Mouse (Mus musculus) lung, postnatal 14 days (tissue): ENCODE data around the gene Krt88.

Experiments used
- DNase-seq: peaks from one replicate; pipeline ENCODE4 v3.0.0; 2021

Gene Krt88

GRCm38 (mm10) chr15:101447444-101447843, at the start of gene Krt88:
Gene Krt88, plus strand, starts transcription at chr15:101447744.
- no peak for DNase-seq

GRCm38 (mm10) chr15:101398269-101398668, 49.3 kb upstream of the Krt88 start:
- peak; percentile 64 for DNase-seq

- peak; percentile 67 for DNase-seq
Observed at GRCm38 (mm10) chr15:101410775-101411174, 36.8 kb upstream of the Krt88 start, which contains the start of gene Krt7. Gene Krt7, plus strand, starts transcription at chr15:101411043.

GRCm38 (mm10) chr15:101412188-101412587, 35.4 kb upstream of the Krt88 start:
- peak; percentile 76 for DNase-seq

- no peak for DNase-seq
Observed at GRCm38 (mm10) chr15:101413916-101414635, 33.5 kb upstream of the Krt88 start.

- DNase-seq, result no peak
Observed at GRCm38 (mm10) chr15:101414807-101415565, 32.6 kb upstream of the Krt88 start.

GRCm38 (mm10) chr15:101418950-101419349, 28.6 kb upstream of the Krt88 start:
- no peak for DNase-seq

- DNase-seq, result peak; percentile 46
Observed at GRCm38 (mm10) chr15:101420903-101421302, 26.6 kb upstream of the Krt88 start.

- DNase-seq, result peak; percentile 36
Observed at GRCm38 (mm10) chr15:101424914-101425313, 22.6 kb upstream of the Krt88 start.

GRCm38 (mm10) chr15:101436611-101437010, 10.9 kb upstream of the Krt88 start:
- no peak for DNase-seq

- no peak for DNase-seq
Observed at GRCm38 (mm10) chr15:101438555-101438954, 9.0 kb upstream of the Krt88 start, which contains the start of gene Krt87. Gene Krt87, minus strand, starts transcription at chr15:101438804.

GRCm38 (mm10) chr15:101440837-101441236, 6.7 kb upstream of the Krt88 start:
- no peak for DNase-seq

GRCm38 (mm10) chr15:101446572-101446971, 972 bp upstream of the Krt88 start:
- DNase-seq, result no peak

- DNase-seq, result peak; percentile 85
Observed at GRCm38 (mm10) chr15:101453093-101453736, 5.7 kb downstream of the Krt88 start.

GRCm38 (mm10) chr15:101454774-101455173, 7.2 kb downstream of the Krt88 start:
- no peak for DNase-seq

- DNase-seq, result no peak
Observed at GRCm38 (mm10) chr15:101455292-101455691, 7.7 kb downstream of the Krt88 start.

GRCm38 (mm10) chr15:101455891-101456290, 8.3 kb downstream of the Krt88 start:
- no peak for DNase-seq

GRCm38 (mm10) chr15:101458361-101458930, 10.9 kb downstream of the Krt88 start:
- DNase-seq, result no peak

GRCm38 (mm10) chr15:101459283-101459682, 11.7 kb downstream of the Krt88 start:
- DNase-seq, result no peak

- DNase-seq, result no peak
Observed at GRCm38 (mm10) chr15:101463651-101464050, 16.1 kb downstream of the Krt88 start, which contains the start of gene Krt81. Gene Krt81, minus strand, starts transcription at chr15:101463751.

GRCm38 (mm10) chr15:101469093-101469492, 21.5 kb downstream of the Krt88 start:
- DNase-seq, result no peak

- peak; percentile 22 for DNase-seq
Observed at GRCm38 (mm10) chr15:101472952-101473528, 25.5 kb downstream of the Krt88 start, which contains the start of gene Krt86. Gene Krt86, plus strand, starts transcription at chr15:101473478.
